Mouse (Mus musculus) embryonic facial prominence, embryonic 14.5 days (tissue): ENCODE measurements around the gene R3hdm2. TPM values are rescaled to one million over a fixed set of nuclear protein-coding genes. Genes with fewer than 3 reads are reported as not detected.

Source experiments
- ATAC-seq: fragments of 200-750 bp; cut with Nextera tagmentation; 2 replicates; pipeline ENCODE4 v1.8.0; 2017; ENCODE audit warnings: low read depth, moderate number of reproducible peaks, moderate TSS enrichment
- DNase-seq: peaks from one replicate; pipeline ENCODE4 v3.0.0-alpha.2; 2015; ENCODE audit warnings: low spot score
- H3K27ac ChIP-seq: fragments of 300-500 bp; sonication (generic); replicated peaks from 2 replicates; pipeline ENCODE4 v1.5.1; 2014; ENCODE audit warnings: low read depth, mild to moderate bottlenecking, low read length, moderate library complexity
- H3K27me3 ChIP-seq: fragments of 300-500 bp; sonication (generic); replicated peaks from 2 replicates; pipeline ENCODE4 v1.6.1; 2014; ENCODE audit warnings: low read length; ENCODE audit not compliant: control insufficient read depth, insufficient read depth
- H3K36me3 ChIP-seq: fragments of 300-500 bp; sonication (generic); 2 replicates; pipeline ENCODE4 v1.6.1; 2014; ENCODE audit warnings: low read length, mixed read lengths; ENCODE audit not compliant: control insufficient read depth, insufficient read depth
- H3K4me1 ChIP-seq: fragments of 300-500 bp; sonication (generic); 2 replicates; pipeline ENCODE4 v1.6.1; 2014; ENCODE audit warnings: antibody characterized with exemption, low read length; ENCODE audit not compliant: control insufficient read depth, insufficient read depth
- H3K4me2 ChIP-seq: fragments of 300-500 bp; sonication (generic); 2 replicates; pipeline ENCODE4 v1.6.1; 2014; ENCODE audit warnings: low read depth, mild to moderate bottlenecking, low read length, moderate library complexity, mixed read lengths
- H3K4me3 ChIP-seq: fragments of 300-500 bp; sonication (generic); 2 replicates; pipeline ENCODE4 v1.5.1; 2014; ENCODE audit warnings: low read depth, mild to moderate bottlenecking, low read length
- H3K9ac ChIP-seq: fragments of 300-500 bp; sonication (generic); 2 replicates; pipeline ENCODE4 v1.6.1; 2014; ENCODE audit warnings: low read depth, mild to moderate bottlenecking, low read length, moderate library complexity, mixed read lengths
- H3K9me3 ChIP-seq: fragments of 300-500 bp; sonication (generic); 2 replicates; pipeline ENCODE4 v1.6.1; 2016; ENCODE audit warnings: low read length; ENCODE audit not compliant: control insufficient read depth
- WGBS: fragments of 180-500 bp; shearing (Covaris S2); extraction: QIAGEN DNeasy Blood & Tissue Kit; methylation state at CpG from one replicate; pipeline ENCODE4 v1.1.7; 2014; 5-methylcytosine and 5-hydroxymethylcytosine counted together
- polyA plus RNA-seq: library from polyadenylated mRNA; unstranded; fragments of >200 nt; fragmentation: Nextera tagmentation; extraction: Ambion mirVana; gene quantifications from 2 replicates; pipeline ENCODE4 v1.2.1, GENCODE M21; 2014

Gene R3hdm2
- polyA plus RNA-seq, 1 experiment from 2014 or later, result 29.8 TPM

- Histone ChIP-seq H3K36me3 (peaks cover 43% of the 10 kb centered on the region), H3K4me1 (no peaks in the 10 kb centered on the region), H3K4me2 (no peak overlapping the region), H3K27ac (no peak overlapping the region), H3K9me3 (no peaks in the 10 kb centered on the region), H3K27me3 (no peaks in the 10 kb centered on the region), H3K9ac (no peak overlapping the region), H3K4me3 (no peak overlapping the region)
- DNase-seq (no peak), ATAC-seq (no peak)
- 84% methylated on average over 3 of the region's 3 CpGs for WGBS
Observed at GRCm38 (mm10) chr10:127404701-127405100, 24.6 kb downstream of the R3hdm2 start.

- no peaks in the 10 kb centered on the region for H3K4me1 ChIP-seq
- H3K9me3 ChIP-seq, result no peaks in the 10 kb centered on the region
- no peak for ATAC-seq
- DNase-seq, result no peak
- WGBS, result 67% methylated on average over 4 of the region's 4 CpGs
- H3K4me2 ChIP-seq, result no peak overlapping the region
- no peak overlapping the region for H3K27ac ChIP-seq
- no peak overlapping the region for H3K4me3 ChIP-seq
- H3K27me3 ChIP-seq, result no peaks in the 10 kb centered on the region
- peaks cover 16% of the 10 kb centered on the region for H3K36me3 ChIP-seq
- H3K9ac ChIP-seq, result no peak overlapping the region
Observed at GRCm38 (mm10) chr10:127407391-127407790, 27.3 kb downstream of the R3hdm2 start.

GRCm38 (mm10) chr10:127412101-127412500 is 32.0 kb downstream of the R3hdm2 start:
- Histone ChIP-seq H3K27me3 (no peaks in the 10 kb centered on the region), H3K9ac (no peak overlapping the region), H3K4me3 (no peak overlapping the region), H3K36me3 (0 out of 2 replicates have a peak, but pooled peaks cover 11% of the 10 kb centered on the region), H3K27ac (no peak overlapping the region), H3K4me1 (no peaks in the 10 kb centered on the region), H3K9me3 (no peaks in the 10 kb centered on the region), H3K4me2 (no peak overlapping the region)
- 54% methylated on average over 5 of the region's 5 CpGs for WGBS
- ATAC-seq, result no peak
- DNase-seq, result no peak

GRCm38 (mm10) chr10:127412776-127413175 is 32.6 kb downstream of the R3hdm2 start:
- Histone ChIP-seq H3K27me3 (no peaks in the 10 kb centered on the region), H3K9ac (no peak overlapping the region), H3K4me1 (no peaks in the 10 kb centered on the region), H3K27ac (no peak overlapping the region), H3K4me2 (no peak overlapping the region), H3K36me3 (0 out of 2 replicates have a peak, but pooled peaks cover 6% of the 10 kb centered on the region), H3K9me3 (no peaks in the 10 kb centered on the region), H3K4me3 (no peak overlapping the region)
- DNase-seq, result no peak
- 62% methylated on average over 2 of the region's 2 CpGs for WGBS
- no peak for ATAC-seq

GRCm38 (mm10) chr10:127413585-127413984 is 33.5 kb downstream of the R3hdm2 start:
- no peak for ATAC-seq
- Histone ChIP-seq H3K4me1 (no peaks in the 10 kb centered on the region), H3K27ac (no peak overlapping the region)

GRCm38 (mm10) chr10:127414141-127414540 is 34.0 kb downstream of the R3hdm2 start:
- Histone ChIP-seq H3K9me3 (no peaks in the 10 kb centered on the region), H3K36me3 (0 out of 2 replicates have a peak, but pooled peaks cover 12% of the 10 kb centered on the region), H3K27ac (no peak overlapping the region), H3K27me3 (no peaks in the 10 kb centered on the region), H3K4me2 (no peak overlapping the region), H3K4me3 (no peak overlapping the region), H3K9ac (no peak overlapping the region), H3K4me1 (no peaks in the 10 kb centered on the region)
- ATAC-seq (no peak), DNase-seq (no peak)
- WGBS, result 86% methylated on average over 3 of the region's 3 CpGs

More at GRCm38 (mm10) chr10:127413585-127413984, 33.5 kb downstream of the R3hdm2 start:
- 58% methylated on average over 1 of the region's 1 CpGs for WGBS
- Histone ChIP-seq H3K9ac (no peak overlapping the region), H3K4me3 (no peak overlapping the region), H3K9me3 (no peaks in the 10 kb centered on the region), H3K36me3 (0 out of 2 replicates have a peak, but pooled peaks cover 12% of the 10 kb centered on the region), H3K4me2 (no peak overlapping the region), H3K27me3 (no peaks in the 10 kb centered on the region)
- no peak for DNase-seq

GRCm38 (mm10) chr10:127420131-127420530 is 40.0 kb downstream of the R3hdm2 start:
- WGBS, result 2% methylated on average over 6 of the region's 6 CpGs

GRCm38 (mm10) chr10:127420676-127421353 is 40.7 kb downstream of the R3hdm2 start:
- 13% methylated on average over 9 of the region's 9 CpGs for WGBS
- no peaks in the 10 kb centered on the region for H3K27me3 ChIP-seq
- no peak overlapping the region for H3K4me3 ChIP-seq
- no peaks in the 10 kb centered on the region for H3K9me3 ChIP-seq
- no peak overlapping the region; the same call in 1 of the 2 replicates for H3K9ac ChIP-seq
- 0 out of 2 replicates have a peak, but pooled peaks cover 6% of the 10 kb centered on the region for H3K36me3 ChIP-seq
- H3K4me1 ChIP-seq, result peaks cover 18% of the 10 kb centered on the region; the same call in 1 of the 2 replicates
- peak overlapping the region; percentile 26 for H3K4me2 ChIP-seq
- H3K27ac ChIP-seq, result no peak overlapping the region
- DNase-seq, result peak; percentile 9
- no peak for ATAC-seq

More at GRCm38 (mm10) chr10:127420131-127420530, 40.0 kb downstream of the R3hdm2 start:
- DNase-seq (no peak), ATAC-seq (no peak)
- 0 out of 2 replicates have a peak, but pooled peaks cover 8% of the 10 kb centered on the region for H3K36me3 ChIP-seq
- H3K4me2 ChIP-seq, result no peak overlapping the region
- H3K9me3 ChIP-seq, result no peaks in the 10 kb centered on the region
- H3K4me1 ChIP-seq, result peaks cover 18% of the 10 kb centered on the region; the same call in 1 of the 2 replicates
- no peak overlapping the region for H3K27ac ChIP-seq
- H3K4me3 ChIP-seq, result no peak overlapping the region
- no peak overlapping the region for H3K9ac ChIP-seq
- no peaks in the 10 kb centered on the region for H3K27me3 ChIP-seq
